Mouse (Mus musculus): ENCODE data around the gene Sox11.
A peak's percentile ranks its signal among the peaks of the same experiment; 100 is the strongest.

The Sox11 gene

DNA sequence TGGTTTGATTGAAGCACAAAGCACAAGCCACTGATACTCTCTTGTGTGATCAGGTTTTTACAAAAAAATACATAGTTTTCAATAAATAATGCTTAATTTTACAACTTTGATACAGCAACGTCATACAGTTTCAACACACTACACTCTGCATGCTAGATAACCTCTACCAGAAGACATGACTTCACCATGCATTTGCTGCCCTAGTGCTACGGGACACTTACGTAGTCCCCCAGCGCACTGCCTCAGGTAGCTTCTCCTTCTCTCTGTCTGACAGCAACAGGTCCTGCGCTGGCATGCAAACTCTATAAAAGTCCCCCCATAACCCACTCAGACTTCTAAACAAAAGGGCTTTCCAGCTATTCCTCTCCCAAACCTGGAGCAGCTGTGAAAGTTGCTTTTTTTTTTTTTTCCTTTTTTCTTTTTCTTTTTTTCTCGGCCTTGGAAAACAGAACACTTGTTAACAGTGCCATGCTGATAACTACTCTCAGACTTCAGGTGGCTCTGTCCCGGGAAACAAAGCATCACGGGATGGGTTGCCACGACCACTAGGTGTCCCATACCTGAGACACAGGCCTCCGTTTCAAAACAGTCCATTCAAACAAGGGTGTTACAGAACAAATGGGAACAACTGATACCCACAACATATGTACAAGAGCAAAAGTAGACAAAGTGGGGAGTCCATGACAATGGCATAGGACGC, 6.9 kb downstream of the Sox11 start:
- no peak for DNase-seq

DNA sequence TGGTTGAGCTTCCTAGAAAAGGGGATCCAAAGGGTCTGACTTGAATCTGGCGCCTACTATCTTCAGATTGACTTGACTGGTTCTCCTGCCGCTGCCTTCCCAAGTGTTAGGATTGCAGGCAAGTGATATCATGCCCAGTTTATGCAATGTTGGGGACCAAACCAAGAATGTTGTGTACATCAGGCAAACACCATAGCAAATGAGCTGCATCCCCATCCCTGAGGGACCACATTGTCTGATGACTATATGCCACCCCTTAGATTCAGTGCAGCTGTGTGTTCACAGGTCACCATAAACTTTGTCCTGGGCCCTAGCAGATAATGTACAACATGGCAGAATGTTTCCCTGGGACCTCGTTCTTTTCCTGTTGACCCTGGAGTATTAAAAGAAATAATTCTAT, 8.8 kb downstream of the Sox11 start:
- no peak for DNase-seq

- DNase-seq, result no peak
Measured at GRCm38 (mm10) chr12:27323423-27323822, 19.0 kb downstream of the Sox11 start.

GRCm38 (mm10) chr12:27320705-27321104, 21.7 kb downstream of the Sox11 start:
- DNase-seq, result no peak

DNA sequence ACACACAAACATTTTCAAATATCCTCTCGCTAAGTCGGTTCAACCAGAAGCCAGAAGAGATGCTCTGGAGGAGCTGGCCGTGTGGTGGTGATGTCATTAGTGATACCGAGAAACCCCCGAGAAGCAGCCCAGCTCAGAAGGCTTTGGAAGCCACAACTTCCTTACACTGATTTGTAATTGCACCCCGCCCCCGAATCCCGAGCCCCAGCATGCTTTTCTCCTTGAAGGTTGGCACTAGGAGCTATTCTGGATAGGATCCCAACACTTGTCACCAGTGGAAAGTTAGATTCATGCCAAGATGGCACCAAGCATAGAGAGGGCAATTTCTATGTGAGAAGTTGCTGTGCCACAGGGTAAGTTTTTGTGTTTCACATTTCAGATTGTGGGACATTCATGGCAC, 29.4 kb downstream of the Sox11 start:
- peak; percentile 4 for DNase-seq

DNA sequence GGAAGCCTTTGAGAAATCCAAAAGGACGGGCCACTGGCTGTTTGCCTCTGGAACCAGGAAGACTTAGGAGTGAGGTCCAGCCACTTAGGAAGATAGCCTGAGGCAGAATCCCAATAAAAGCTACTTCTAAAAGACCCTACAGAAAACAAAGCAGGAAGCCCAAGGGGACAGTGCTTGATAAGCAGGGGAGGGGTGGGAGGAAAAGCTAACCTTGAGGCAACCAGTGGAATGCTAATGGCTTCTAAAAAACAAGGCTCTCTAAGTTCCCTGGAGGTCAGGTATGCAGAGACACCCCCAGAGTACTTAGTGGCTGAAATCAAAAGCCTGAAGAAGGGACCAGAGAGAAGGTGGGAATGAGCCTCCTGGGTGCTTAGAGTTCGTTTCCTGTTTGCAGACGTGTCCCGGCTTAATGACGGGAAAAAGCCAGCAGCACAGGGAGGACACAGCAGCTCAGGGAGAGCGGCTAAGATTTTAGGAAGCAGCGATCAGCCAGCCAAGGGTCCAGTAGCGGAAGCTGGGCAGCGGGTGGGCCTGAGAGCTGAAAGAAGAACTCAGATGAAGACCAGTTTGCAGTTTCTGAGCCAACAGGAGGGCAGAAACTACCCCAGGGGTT, 30.4 kb downstream of the Sox11 start:
- no peak for DNase-seq

GRCm38 (mm10) chr12:27311316-27311832, 31.0 kb downstream of the Sox11 start:
- DNase-seq, result no peak

GRCm38 (mm10) chr12:27310703-27311102, 31.7 kb downstream of the Sox11 start:
- DNase-seq, result no peak

DNA sequence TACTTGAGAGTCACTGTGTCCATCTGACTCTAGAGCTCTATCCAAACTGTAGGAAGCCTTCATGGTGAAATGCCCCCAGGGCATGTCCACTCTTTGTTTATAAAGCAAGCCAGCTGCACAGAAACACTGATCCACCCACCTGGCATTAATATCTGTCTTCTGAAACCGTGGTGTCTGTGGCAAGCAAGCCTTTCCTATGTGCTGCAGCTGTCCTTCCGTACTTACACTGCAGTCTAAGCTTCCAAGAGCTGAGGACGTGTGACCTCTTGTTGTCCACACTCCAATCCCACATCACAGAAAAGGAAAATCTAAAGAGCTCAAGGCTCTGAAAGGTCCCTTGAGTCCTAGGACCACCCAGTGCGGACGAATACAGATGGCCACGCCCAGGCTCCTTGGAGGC, 32.4 kb downstream of the Sox11 start:
- no peak for DNase-seq

GRCm38 (mm10) chr12:27304713-27305437, 37.5 kb downstream of the Sox11 start:
- no peak for DNase-seq

- no peak for DNase-seq
Measured at GRCm38 (mm10) chr12:27303190-27303589, 39.2 kb downstream of the Sox11 start.

DNA sequence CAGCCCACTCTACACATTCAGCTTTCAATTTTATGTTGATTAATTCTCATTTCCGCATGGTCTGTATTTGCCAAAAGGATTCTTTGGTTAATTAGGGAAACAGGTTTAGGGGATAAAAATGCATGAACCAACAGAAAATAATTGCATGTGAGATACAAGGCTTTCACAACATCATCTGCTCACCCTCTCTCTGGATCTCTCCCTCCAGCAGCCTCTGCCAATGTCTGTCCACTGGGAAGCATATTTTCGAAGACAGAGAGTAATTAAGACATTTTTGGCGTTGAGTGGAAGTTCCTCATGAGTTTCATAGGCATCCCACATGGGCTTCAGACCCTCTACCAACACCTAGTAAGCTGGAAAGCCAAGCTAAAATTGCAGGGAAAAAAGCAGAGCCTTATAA, 43.7 kb downstream of the Sox11 start:
- DNase-seq, result no peak

DNA sequence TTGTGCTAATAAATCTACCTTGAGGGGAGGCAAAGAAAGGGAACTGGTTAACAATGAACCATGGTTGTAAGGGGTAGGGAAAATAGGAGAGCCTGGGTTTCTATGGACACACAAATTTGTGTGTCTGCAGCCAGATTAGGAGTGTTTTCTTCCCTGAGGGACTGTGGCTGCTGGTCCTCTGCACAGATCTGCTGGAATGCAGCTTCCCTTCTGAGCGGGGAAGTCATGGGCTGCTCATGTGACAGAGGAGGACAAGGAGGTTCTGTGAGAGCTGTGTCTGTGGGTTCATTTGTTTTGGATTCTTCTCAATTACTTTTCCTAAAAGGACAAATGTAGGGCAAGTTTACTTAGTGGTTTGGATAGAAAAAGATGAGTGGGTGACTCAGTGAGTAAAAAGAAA, 48.2 kb downstream of the Sox11 start:
- no peak for DNase-seq

GRCm38 (mm10) chr12:27293736-27294135, 48.6 kb downstream of the Sox11 start:
- DNase-seq, result no peak

GRCm38 (mm10) chr12:27293208-27293607, 49.2 kb downstream of the Sox11 start:
- no peak for DNase-seq

Data from cerebellum, adult 9-10 months (tissue).